Mouse (Mus musculus) thymus, adult 2 months (tissue): ENCODE measurements around the gene Fam172a. TPM values are rescaled to one million over a fixed set of nuclear protein-coding genes. Genes with fewer than 3 reads are reported as not detected.

Experiments
- DNase-seq: peaks from one replicate; pipeline ENCODE4 v3.0.0; 2021
- H3K27ac ChIP-seq: fragments of 200-500 bp; 2 replicates; pipeline ENCODE4 v1.5.1; 2012; ENCODE audit warnings: low read length, control low read depth; ENCODE audit not compliant: control insufficient read depth, insufficient read depth
- H3K27me3 ChIP-seq: fragments of 200-500 bp; 2 replicates; pipeline ENCODE4 v1.6.1; 2012; ENCODE audit warnings: mild to moderate bottlenecking, low read length, moderate library complexity, mixed read lengths; ENCODE audit not compliant: control insufficient read depth, insufficient read depth
- H3K36me3 ChIP-seq: fragments of 200-500 bp; 2 replicates; pipeline ENCODE4 v1.6.1; 2012; ENCODE audit warnings: mild to moderate bottlenecking, low read length, moderate library complexity; ENCODE audit not compliant: control insufficient read depth, insufficient read depth
- H3K4me1 ChIP-seq: fragments of 200-500 bp; replicated peaks from 2 replicates; pipeline ENCODE4 v1.6.1; 2012; ENCODE audit warnings: low read length; ENCODE audit not compliant: control insufficient read depth, insufficient read depth
- H3K4me3 ChIP-seq: fragments of 200-500 bp; 2 replicates; pipeline ENCODE4 v1.5.1; 2012; ENCODE audit warnings: mild to moderate bottlenecking, low read length, control low read depth, moderate library complexity; ENCODE audit not compliant: control insufficient read depth, insufficient read depth
- CTCF ChIP-seq: fragments of 200-500 bp; IDR thresholded peaks from 2 replicates; pipeline ENCODE4 v1.5.1; 2012; ENCODE audit warnings: mild to moderate bottlenecking, control low read depth, low read length, moderate library complexity, borderline replicate concordance; ENCODE audit not compliant: control insufficient read depth, poor library complexity, insufficient read depth; ENCODE audit errors: extremely low read depth
- POLR2A ChIP-seq: fragments of 200-500 bp; IDR thresholded peaks from 2 replicates; pipeline ENCODE4 v1.6.1; 2012; ENCODE audit warnings: mild to moderate bottlenecking, low read length, control low read depth, moderate library complexity; ENCODE audit not compliant: control insufficient read depth, poor library complexity, insufficient read depth; ENCODE audit errors: extremely low read depth
- WGBS: fragments of 180-500 bp; shearing (Covaris S2); methylation state at CpG from one replicate; pipeline ENCODE4 v1.1.7; 2018; 5-methylcytosine and 5-hydroxymethylcytosine counted together
- polyA plus RNA-seq: library from polyadenylated mRNA; depleted of rRNA; stranded (reverse); fragments of >200 nt; gene quantifications from 2 replicates; pipeline ENCODE4 v1.2.3, GENCODE M21; 2012

Fam172a gene
- polyA plus RNA-seq, 1 experiment = 22.7 TPM

DNA sequence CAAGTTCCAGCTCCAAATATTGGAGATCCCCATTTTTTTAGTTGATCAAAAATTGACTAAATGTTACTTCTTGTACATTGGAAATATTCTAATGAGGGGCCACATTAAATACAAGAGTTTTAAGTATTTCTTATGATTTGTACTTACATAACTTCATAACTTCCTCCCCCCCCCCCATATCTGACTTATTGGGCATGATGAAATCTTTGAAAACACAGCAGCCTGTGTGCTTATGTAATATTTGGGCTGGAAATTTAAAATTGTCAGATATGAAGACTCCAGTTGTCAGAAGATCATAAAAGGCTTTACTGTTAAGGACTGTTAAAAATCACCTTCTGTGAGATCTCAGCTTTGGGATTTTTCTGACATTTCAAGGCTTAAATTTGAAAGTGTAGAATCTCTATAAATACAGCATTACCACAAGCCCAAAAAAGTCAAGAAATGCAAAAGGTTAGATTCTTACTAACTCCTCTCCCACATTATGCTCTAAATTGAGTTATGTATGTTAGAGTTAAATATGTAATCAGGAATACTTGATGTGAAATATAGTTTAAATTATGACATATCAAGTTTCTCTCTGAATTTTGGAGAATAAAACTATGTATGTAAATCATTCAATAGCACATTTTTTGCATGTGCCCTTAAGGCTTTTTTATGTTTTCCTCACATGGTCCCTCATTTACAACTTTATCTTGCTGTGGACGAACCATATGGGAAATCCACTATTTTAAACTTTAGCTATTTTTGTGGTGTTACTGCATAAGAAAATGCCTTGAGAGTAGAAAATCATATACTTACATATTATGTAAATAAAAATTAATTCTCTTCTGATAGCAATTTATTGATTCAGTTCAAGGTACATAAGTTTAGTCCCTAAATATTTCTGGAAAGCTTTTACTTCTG is 393.5 kb downstream of the Fam172a start:
- Histone ChIP-seq H3K27ac (no peak overlapping the region), H3K4me1 (no peaks in the 10 kb centered on the region), H3K36me3 (no peaks in the 10 kb centered on the region), H3K4me3 (no peak overlapping the region), H3K27me3 (no peaks in the 10 kb centered on the region)
- TF ChIP-seq POLR2A = no peak
- TF ChIP-seq CTCF = no peak
- WGBS = 98% methylated on average over 1 of the region's 1 CpGs
- DNase-seq = no peak

DNA sequence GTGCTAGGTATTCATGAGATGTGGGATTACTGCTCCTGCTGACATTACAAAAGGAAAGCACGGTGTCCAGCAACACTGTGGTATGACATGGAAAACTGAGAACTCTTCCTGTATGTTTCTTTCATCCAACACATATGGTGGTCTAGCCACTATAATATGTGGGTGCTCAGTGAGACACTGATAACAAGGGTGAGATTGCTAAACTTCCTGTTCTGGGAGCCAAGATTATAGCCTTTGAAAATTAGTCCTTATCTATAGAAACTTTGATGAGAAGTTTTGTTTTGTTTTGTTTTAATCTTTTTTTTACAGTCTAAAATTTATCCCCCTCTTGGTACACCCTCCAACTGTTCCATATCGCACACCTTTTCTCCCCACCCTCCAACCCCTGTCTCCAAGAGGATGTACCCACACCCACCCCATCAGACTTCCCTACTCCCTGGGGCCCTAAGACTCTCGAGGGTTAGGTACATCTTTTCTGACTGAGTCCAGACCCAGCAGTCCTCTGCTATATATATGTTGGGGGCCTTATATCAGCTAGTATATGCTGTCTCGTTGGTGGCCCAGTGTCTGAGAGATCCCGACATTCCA is 397.1 kb downstream of the Fam172a start:
- H3K27me3 ChIP-seq = no peaks in the 10 kb centered on the region
- H3K4me1 ChIP-seq = no peaks in the 10 kb centered on the region
- no peak overlapping the region for H3K4me3 ChIP-seq
- no peak overlapping the region for H3K27ac ChIP-seq
- 91% methylated on average over 5 of the region's 5 CpGs for WGBS
- H3K36me3 ChIP-seq = no peaks in the 10 kb centered on the region
- no peak for TF ChIP-seq CTCF
- no peak for TF ChIP-seq POLR2A
- no peak for DNase-seq

GRCm38 (mm10) chr13:78099746-78100530 is 398.1 kb downstream of the Fam172a start:
- DNase-seq = no peak
- H3K36me3 ChIP-seq = no peaks in the 10 kb centered on the region
- TF ChIP-seq CTCF (no peak), POLR2A (no peak)
- H3K27me3 ChIP-seq = no peaks in the 10 kb centered on the region
- WGBS = 90% methylated on average over 3 of the region's 3 CpGs
- H3K27ac ChIP-seq = no peak overlapping the region
- H3K4me1 ChIP-seq = no peaks in the 10 kb centered on the region
- no peak overlapping the region for H3K4me3 ChIP-seq

DNA sequence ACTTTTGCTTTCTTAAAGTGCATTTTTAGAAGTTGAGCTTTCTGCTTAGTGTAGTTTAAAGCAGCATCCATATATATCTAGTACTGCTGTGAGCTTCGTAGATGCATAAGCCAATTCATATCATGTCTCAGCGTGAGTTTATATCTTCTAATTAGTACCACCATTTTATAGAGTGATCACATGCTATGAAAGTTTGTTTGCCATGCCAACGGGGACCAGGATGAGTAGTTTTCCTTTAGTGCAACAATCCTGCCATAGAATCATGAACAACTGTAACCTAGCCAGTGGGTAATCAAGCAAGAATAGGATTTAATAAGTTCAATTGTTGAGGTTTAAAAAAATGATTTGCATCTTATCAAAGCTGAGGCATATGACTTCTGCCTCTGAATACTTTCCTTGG is 398.8 kb downstream of the Fam172a start:
- Histone ChIP-seq H3K27ac (no peak overlapping the region), H3K27me3 (no peaks in the 10 kb centered on the region), H3K4me1 (no peaks in the 10 kb centered on the region), H3K36me3 (no peaks in the 10 kb centered on the region), H3K4me3 (no peak overlapping the region)
- TF ChIP-seq CTCF (no peak), POLR2A (no peak)
- WGBS = 96% methylated on average over 3 of the region's 3 CpGs
- no peak for DNase-seq

GRCm38 (mm10) chr13:78102337-78102736 is 400.5 kb downstream of the Fam172a start:
- Histone ChIP-seq H3K36me3 (no peaks in the 10 kb centered on the region), H3K27ac (no peak overlapping the region), H3K4me1 (no peaks in the 10 kb centered on the region), H3K4me3 (no peak overlapping the region), H3K27me3 (no peaks in the 10 kb centered on the region)
- TF ChIP-seq POLR2A (no peak), CTCF (no peak)
- 36% methylated on average over 2 of the region's 2 CpGs for WGBS
- no peak for DNase-seq

DNA sequence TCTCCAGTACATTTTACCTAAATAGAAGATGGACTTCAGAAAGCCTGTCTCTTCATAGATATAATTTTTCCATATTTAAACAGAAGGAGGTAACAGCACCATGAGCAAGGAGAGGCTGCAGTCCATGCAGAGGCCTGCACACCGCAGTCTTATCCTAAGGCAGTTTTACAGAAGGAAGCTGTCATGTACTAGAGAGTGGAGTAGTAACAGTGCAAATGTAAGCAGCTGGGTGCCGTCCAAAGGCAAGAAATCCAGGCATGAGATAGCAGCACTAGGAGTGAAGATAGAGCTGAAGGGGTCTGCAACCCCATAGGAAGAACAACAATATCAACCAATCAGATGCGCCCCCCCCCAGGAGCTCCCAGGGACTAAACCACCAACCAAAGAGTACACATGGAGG is 403.0 kb downstream of the Fam172a start:
- DNase-seq = no peak
- TF ChIP-seq POLR2A (no peak), CTCF (no peak)
- Histone ChIP-seq H3K4me3 (no peak overlapping the region), H3K4me1 (no peaks in the 10 kb centered on the region), H3K27me3 (no peaks in the 10 kb centered on the region), H3K27ac (no peak overlapping the region), H3K36me3 (no peaks in the 10 kb centered on the region)
- WGBS = 94% methylated on average over 3 of the region's 3 CpGs
